Mouse (Mus musculus) 416B (cell line): Measurements from ENCODE around the gene Olfr1506.
"Not testable (repeated sequence)": the region's sequence is repeated elsewhere in the genome, so short reads cannot be mapped to it uniquely, and the experiment has no call there.

ENCODE experiments used
- DNase-seq: peaks from one replicate; pipeline ENCODE4 v3.0.0; 2011; ENCODE audit warnings: low read depth

The Olfr1506 gene

DNA sequence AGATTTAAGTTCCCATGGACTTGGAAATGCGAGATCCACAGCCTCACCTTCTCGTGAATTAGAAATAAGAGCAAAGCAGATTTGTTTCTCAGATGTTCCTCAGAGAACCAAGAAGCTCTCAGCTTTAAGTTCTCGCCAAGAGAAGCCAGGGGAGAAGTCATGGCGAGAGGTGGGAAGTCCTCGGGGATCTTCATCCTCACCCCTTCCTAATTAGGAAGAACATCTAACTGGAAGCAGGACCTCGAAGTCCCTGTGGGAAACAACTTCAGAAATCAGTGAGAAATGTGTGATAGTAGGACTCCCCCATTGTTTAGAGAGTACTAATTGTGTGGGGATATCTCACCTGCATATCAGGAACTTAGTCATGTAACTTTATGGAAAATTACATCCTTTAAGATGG lies at the start of gene Olfr1506:
Gene Olfr1506, minus strand, starts transcription at position 101 of the 400 bp plus-strand sequence.
- DNase-seq, result not testable (repeated sequence)

DNA sequence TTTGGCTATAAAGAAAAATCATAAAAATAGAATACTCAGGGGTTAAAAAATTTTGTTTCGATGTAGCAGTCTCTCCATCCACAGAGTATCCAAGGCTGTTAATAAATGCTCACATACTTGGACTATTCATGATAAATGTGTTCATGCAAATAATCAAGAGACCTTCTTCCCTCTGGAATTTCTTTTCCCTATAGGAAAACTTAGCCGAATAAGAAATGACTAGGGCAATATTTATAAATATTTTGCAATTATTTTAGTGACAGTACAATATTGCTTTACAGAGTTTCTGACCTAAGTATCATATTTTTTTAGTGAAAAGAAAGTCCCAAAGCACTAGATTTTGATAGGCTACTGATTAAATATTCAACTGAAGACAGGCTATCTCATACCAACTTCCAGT lies 46.6 kb upstream of the Olfr1506 start, which contains the start of gene Olfr1271:
Gene Olfr1271, minus strand, starts transcription at position 101 of the 400 bp plus-strand sequence.
- DNase-seq, result no peak

DNA sequence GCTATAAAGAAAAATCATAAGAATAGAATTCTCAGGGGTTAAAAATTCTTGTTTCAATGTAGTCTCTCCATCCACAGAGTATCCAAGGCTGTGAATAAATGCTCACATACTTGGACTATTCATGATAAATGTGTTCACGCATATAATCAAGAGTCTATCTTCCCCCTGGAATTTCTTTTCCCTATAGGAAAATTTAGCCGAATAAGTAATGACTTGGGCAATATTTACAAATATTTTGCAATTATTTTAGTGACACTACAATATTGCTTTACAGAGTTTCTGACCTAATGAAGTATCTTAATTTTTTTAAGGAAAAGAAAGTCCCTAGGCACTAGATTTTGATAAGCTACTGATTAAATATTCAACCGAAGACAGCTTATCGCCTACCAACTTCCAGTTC lies 33.2 kb upstream of the Olfr1506 start, which contains the start of gene Olfr142:
Gene Olfr142, minus strand, starts transcription at position 101 of the 400 bp plus-strand sequence.
- no peak for DNase-seq

DNA sequence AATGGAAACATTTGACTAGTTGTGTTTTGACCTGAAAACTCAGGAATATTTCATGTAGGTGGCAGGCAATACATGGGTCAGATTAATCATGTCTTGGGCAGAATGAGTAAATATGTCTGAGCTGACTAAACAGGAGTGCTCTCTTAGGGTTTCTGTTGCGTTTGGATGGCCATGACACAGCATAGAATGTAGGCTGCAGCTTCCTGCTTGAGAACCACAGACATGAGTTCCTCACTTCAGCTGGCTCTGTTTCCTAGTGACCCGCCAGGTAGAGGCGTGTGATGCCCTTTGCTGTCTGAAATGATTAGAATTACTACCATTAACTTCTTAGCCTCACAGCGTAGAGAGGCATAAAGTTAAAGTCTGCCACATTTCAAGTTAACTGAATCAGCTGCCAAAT lies 24.7 kb downstream of the Olfr1506 start:
- DNase-seq, result not testable (repeated sequence)

DNA sequence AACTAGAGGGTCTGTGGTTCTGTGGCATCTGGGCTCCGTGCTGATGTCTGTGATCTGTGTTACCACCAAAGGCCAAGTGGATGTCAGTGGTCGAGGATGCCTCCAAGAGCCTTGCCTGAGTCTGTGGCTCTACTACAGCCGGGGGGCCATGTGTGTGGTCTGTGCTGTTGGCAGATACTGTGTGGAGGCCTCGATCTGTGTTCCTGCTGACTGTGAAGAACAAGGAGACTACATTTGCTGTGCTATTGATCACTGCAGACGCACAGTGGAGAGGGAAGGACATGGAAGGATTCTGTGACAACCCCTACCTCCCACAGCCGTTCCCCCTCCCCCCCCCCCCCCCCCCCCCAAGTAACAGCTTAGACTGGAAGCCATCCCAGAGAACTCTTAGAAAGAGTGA lies 29.0 kb downstream of the Olfr1506 start:
- DNase-seq, result not testable (repeated sequence)

DNA sequence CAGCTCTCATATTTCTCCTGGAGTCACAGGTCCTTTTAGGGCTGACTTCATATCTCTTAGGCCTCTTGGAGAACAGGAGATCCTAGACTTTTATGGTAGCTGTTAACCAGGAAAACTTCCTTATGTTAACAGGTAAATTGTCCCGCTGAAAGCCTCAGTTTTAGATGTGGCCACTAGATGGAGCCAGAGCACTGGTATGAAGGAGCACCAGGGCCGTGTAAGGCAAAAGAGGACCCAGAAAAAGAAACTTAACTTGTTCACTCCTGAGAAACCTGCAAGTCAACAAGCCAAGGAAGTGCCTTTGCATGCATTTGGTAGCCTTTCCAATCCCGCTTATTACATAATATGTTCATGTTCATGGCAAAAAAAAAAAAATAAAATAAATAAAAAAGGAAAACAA lies 29.5 kb downstream of the Olfr1506 start:
- DNase-seq, result not testable (repeated sequence)

DNA sequence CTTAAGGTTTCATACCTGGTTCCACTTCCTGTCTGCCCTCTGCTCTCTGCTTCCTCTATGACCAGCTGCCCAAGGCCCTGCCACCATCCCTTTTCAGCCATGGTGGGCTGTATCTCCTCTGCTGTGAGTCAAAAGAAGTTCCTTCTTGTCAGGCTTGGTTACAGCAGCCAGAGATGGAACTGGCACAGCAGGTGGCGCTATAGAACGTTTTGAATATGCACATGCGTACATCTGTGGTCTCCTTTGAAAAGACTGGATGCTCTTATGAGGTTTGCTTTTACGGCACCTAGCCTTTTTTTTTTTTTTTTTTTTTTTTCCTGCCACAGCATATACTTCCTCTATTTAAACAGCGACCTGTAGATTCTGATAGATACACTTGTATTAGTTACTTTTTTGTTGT lies 37.2 kb downstream of the Olfr1506 start:
- DNase-seq, result not testable (repeated sequence)

DNA sequence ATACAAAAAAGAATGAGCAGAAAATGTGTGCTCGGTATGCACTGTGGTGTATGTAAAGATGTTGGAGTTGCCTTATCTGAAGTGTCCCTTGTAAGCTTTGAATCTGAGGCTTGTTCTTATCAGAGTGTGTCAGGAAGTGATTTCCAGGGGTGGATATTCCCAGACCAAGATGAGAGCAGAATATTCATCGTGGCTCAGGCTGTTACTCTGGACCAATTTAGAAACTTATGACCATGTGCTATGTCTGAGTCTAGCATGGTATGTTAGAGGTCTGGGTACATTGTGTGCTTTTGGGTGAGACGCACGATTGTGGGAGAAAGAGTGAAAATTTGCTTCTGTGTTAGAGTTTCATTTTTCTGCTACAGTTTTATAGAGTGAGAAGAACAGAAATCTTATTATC lies 38.2 kb downstream of the Olfr1506 start:
- not testable (repeated sequence) for DNase-seq
